Mouse (Mus musculus): Measurements from ENCODE around the gene B4galt2.

DNA sequence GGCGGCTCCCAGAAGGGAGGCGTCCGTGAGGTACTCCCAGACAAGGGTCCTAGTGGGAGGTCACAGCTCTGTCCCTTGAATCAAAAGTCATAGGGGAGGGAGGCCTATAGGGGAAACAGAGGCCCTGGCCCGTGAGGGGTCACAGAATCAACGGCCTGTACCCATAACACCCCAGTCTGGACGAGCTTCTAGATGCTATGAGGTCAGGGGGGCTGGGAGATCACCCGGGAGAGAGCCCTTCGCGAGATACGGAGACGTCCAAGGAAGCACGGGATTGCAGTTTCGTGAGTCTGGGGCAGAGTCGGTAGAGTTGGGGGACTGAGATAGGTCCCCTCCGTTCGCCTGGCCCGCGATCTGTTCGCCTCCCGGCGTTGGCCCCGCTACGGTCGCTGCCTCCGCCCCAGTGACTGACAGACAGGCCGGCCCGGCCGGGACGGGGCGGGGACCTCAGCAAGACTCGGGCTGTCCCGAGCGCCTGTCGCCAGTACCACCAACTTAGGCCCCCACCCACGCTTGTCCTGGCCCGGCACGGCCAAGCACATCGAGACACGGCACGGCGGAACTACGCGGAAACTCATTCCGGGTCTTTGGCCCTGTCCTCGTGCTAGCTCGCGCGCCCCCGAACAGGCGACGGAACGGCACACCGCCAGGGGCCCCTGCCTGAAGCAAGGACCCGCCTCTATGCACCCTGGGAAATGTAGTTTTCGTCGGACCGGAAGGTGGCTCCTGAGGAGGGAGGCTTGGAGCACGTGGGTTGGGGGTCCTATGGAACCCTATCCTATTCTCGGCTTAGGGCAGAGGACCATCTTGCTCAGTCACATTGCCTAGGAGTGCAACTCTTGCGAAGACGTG is 31.5 kb upstream of the B4galt2 start, which contains the start of gene Ipo13:
- TF ChIP-seq CTCF (conservative IDR thresholded peaks at IDR 0.05; ENCODE audit: insufficient read depth, insufficient read length, low read depth, low read length) (no peak), POLR2A (IDR thresholded peaks at IDR 0.05; ENCODE audit: low read depth, low read length) (peak; percentile 60)
